Mouse (Mus musculus) C2C12 (cell line): ENCODE measurements around the gene Adat1. TPM values are rescaled to one million over a fixed set of nuclear protein-coding genes. Genes with fewer than 3 reads are reported as not detected.

Source experiments
- H3K27me3 ChIP-seq: one replicate; pipeline ENCODE4 v1.6.1; 2011; ENCODE audit not compliant: control insufficient read depth, insufficient read depth, insufficient read length
- H3K36me3 ChIP-seq: one replicate; pipeline ENCODE4 v1.6.1; 2011; ENCODE audit not compliant: control insufficient read depth, insufficient read depth
- H3K4me3 ChIP-seq: one replicate; pipeline ENCODE4 v1.5.1; 2011; ENCODE audit warnings: mild to moderate bottlenecking, control low read depth; ENCODE audit not compliant: poor library complexity, insufficient read depth, severe bottlenecking
- H3K79me2 ChIP-seq: one replicate; pipeline ENCODE4 v1.6.1; 2011; ENCODE audit not compliant: control insufficient read depth, insufficient read depth
- H3K79me3 ChIP-seq: one replicate; pipeline ENCODE4 v1.6.1; 2011; ENCODE audit warnings: low read depth, control low read depth
- H3ac ChIP-seq: one replicate; pipeline ENCODE3; 2011; ENCODE audit warnings: low read depth; ENCODE audit not compliant: control insufficient read depth, insufficient read length
- CEBPB ChIP-seq: IDR thresholded peaks from one replicate; pipeline ENCODE4 v1.6.1; 2011; ENCODE audit warnings: low read depth, mild to moderate bottlenecking, control low read depth, moderate library complexity
- CTCF ChIP-seq: IDR thresholded peaks from one replicate; pipeline ENCODE4 v1.5.1; 2011; ENCODE audit not compliant: control insufficient read depth, insufficient read depth, insufficient read length
- FOSL1 ChIP-seq: IDR thresholded peaks from one replicate; pipeline ENCODE4 v1.8.0; 2011; ENCODE audit warnings: mild to moderate bottlenecking, low read length; ENCODE audit not compliant: poor library complexity, insufficient read depth, severe bottlenecking
- MAX ChIP-seq: IDR thresholded peaks from one replicate; pipeline ENCODE4 v1.6.1; 2011; ENCODE audit warnings: mild to moderate bottlenecking, control low read depth
- MYOD1 ChIP-seq: IDR thresholded peaks from one replicate; pipeline ENCODE4 v1.6.1; 2011; ENCODE audit warnings: low read depth; ENCODE audit not compliant: control insufficient read depth, insufficient read length
- MYOG ChIP-seq: IDR thresholded peaks from one replicate; pipeline ENCODE4 v1.6.1; 2011; ENCODE audit not compliant: control insufficient read depth, insufficient read length; ENCODE audit errors: extremely low read depth
- USF1 ChIP-seq: IDR thresholded peaks from one replicate; pipeline ENCODE4 v1.6.1; 2011; ENCODE audit warnings: low read depth, mild to moderate bottlenecking, control low read depth, moderate library complexity
- long read RNA-seq, 2 experiments: library from polyadenylated mRNA; unstranded; transcript quantifications; one replicate each; pipeline ENCODE4 v2.0.0; 2019 to 2020
- polyA plus RNA-seq: library from polyadenylated mRNA; unstranded; fragments of >200 nt; fragmentation: generic; extraction: Trizol; gene quantifications from one replicate; pipeline ENCODE4 v1.2.1, GENCODE M21; 2012; ENCODE audit warnings: missing spikeins

Gene Adat1
- 4.0 TPM for polyA plus RNA-seq
- long read RNA-seq, experiment 1, partial matches to known transcripts: 1 of 1 reads
- long read RNA-seq, experiment 1, other reads (novel, unspliced or antisense): 0 of 1 reads
- long read RNA-seq, experiment 2, transcript Adat1-201 (10 exons, 3,159 nt): major isoform, 15 of 19 reads
- long read RNA-seq, experiment 2, partial matches to known transcripts: 0 of 19 reads
- long read RNA-seq, experiment 2, other reads (novel, unspliced or antisense): 4 of 19 reads

- TF ChIP-seq MYOG (no peak), MAX (peak; percentile 94)
These were observed at the start of gene Adat1 for GRCm38 (mm10) chr8:111992013-111992702. Adat1 (minus strand) TSS chr8:111992302.

GRCm38 (mm10) chr8:112037521-112037920 lies 45.4 kb upstream of the Adat1 start:
- TF ChIP-seq MYOG (no peak), CTCF (no peak), FOSL1 (no peak), MAX (no peak), USF1 (no peak), CEBPB (no peak)
- Histone ChIP-seq H3K4me3 (no peak overlapping the region), H3ac (no peak overlapping the region), H3K79me3 (no peaks in the 10 kb centered on the region), H3K36me3 (no peaks in the 10 kb centered on the region), H3K27me3 (peaks cover 3% of the 10 kb centered on the region), H3K79me2 (no peaks in the 10 kb centered on the region)

More at GRCm38 (mm10) chr8:111992013-111992702, at the start of gene Adat1:
- Histone ChIP-seq H3K36me3 (peaks cover 60% of the 10 kb centered on the region), H3K27me3 (no peaks in the 10 kb centered on the region), H3ac (peak within 1 kb of the TSS; percentile 78), H3K79me2 (peaks cover 12% of the 10 kb centered on the region), H3K4me3 (peak within 1 kb of the TSS; percentile 90), H3K79me3 (no peaks in the 10 kb centered on the region)

- Histone ChIP-seq H3K36me3 (no peaks in the 10 kb centered on the region), H3K4me3 (no peak overlapping the region), H3K79me2 (no peaks in the 10 kb centered on the region), H3K27me3 (no peaks in the 10 kb centered on the region), H3ac (no peak overlapping the region), H3K79me3 (no peaks in the 10 kb centered on the region)
- TF ChIP-seq FOSL1 (no peak), CTCF (peak; percentile 47), CEBPB (no peak), MYOG (no peak)
These were observed 42.5 kb upstream of the Adat1 start for GRCm38 (mm10) chr8:112034603-112035002.

GRCm38 (mm10) chr8:112033071-112033470 lies 41.0 kb upstream of the Adat1 start:
- H3K79me3 ChIP-seq: no peaks in the 10 kb centered on the region
- H3K27me3 ChIP-seq: no peaks in the 10 kb centered on the region
- no peaks in the 10 kb centered on the region for H3K36me3 ChIP-seq
- TF ChIP-seq CTCF (no peak), MYOG (no peak), MAX (no peak)
- H3ac ChIP-seq: peak overlapping the region; percentile 38
- H3K79me2 ChIP-seq: no peaks in the 10 kb centered on the region
- no peak overlapping the region for H3K4me3 ChIP-seq

GRCm38 (mm10) chr8:112030663-112031062 lies 38.6 kb upstream of the Adat1 start:
- peaks cover 4% of the 10 kb centered on the region for H3K27me3 ChIP-seq

GRCm38 (mm10) chr8:112029455-112029854 lies 37.4 kb upstream of the Adat1 start:
- TF ChIP-seq MYOG (no peak), CEBPB (no peak), CTCF (no peak), MAX (no peak), USF1 (no peak), FOSL1 (no peak), MYOD1 (no peak)
- Histone ChIP-seq H3K36me3 (no peaks in the 10 kb centered on the region), H3K4me3 (no peak overlapping the region), H3K79me2 (no peaks in the 10 kb centered on the region), H3K79me3 (no peaks in the 10 kb centered on the region), H3K27me3 (peaks cover 7% of the 10 kb centered on the region), H3ac (no peak overlapping the region)

More at GRCm38 (mm10) chr8:112030663-112031062, 38.6 kb upstream of the Adat1 start:
- no peaks in the 10 kb centered on the region for H3K79me3 ChIP-seq
- no peak for TF ChIP-seq MAX
- no peak for TF ChIP-seq MYOD1
- no peak for TF ChIP-seq USF1
- TF ChIP-seq MYOG: no peak
- no peak for TF ChIP-seq FOSL1
- TF ChIP-seq CTCF: no peak
- no peak for TF ChIP-seq CEBPB
- no peak overlapping the region for H3K4me3 ChIP-seq
- H3K36me3 ChIP-seq: no peaks in the 10 kb centered on the region
- H3K79me2 ChIP-seq: no peaks in the 10 kb centered on the region
- no peak overlapping the region for H3ac ChIP-seq
